Mouse (Mus musculus): ENCODE data around the gene Plekha5.
A peak's percentile ranks its signal among the peaks of the same experiment; 100 is the strongest.

Plekha5 gene

DNA sequence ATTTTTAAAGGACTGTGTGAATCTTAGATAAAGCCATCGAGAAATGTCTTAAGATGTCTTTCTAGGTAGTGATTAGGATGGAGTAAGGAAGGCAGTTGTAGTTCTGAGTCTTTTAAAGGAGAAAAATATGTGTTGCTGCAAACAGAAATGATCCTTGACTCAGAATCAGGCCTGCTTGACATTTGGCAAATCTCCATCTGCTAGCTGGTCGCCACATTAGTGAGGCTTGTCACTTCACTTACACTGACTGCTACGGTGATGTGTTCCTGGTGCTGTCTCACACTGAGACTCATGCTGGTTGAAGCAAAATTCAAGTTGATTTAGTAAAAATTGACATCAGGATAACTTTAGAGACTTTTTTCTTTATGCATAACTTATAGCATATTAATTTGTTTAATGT lies 32.0 kb downstream of the Plekha5 start:
- DNase-seq (ENCODE audit: low spot score) = no peak

DNA sequence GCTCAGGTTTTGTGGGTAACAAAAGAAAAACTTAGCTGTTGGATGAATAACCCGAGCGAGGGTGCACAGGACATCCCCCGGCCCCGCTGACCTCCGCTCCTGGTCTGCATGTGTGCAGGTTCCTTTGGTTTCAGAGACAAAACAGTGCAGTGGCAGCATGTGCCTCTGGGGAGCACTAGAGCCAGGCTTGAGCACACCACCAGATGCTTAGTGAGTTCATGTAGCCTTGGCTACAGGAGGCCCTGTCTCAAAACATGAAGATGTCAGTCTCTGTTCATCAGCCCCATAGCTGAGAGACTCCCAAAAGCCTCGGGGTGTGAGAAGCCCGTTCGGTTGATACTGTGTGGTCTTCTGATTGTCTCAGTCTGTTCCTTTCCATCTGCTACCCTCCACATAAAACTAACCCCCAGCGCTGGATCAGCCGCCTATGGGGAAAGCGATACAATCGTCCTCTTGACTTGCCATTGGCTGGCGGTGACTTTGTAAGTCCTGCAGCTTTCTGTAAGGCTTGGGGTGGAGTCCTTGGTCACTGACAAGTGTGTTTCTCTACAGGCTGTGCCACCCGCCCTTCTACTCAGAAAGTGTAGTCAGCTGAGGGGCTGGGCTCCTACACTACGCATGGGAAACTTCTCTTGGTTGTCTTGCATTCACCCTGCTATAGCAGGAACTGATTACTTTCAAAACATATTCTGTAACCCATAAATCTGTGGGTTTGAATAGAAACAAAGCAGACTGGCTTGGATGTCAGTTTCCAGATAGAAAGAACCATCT lies 32.7 kb downstream of the Plekha5 start:
- peak; percentile 35 for DNase-seq (ENCODE audit: low spot score)

DNA sequence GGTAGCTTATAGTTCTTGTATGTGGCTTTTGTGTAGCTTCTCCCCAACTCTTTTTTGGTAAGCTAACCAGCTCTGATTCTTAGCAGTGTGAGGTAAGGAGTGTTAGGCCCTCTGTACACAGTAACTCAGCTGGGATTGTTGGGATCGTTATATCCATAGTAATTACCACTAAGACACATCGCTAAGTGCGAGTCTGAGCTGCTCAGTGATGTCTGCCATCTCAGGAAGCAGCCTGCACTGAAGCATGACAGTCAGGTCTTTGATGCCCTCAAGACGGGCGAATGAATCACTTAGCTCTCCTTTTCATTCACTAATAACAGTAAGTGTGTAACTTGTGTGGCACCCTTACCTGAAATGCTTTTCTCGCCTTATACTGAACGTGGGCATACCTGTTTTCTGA lies 36.5 kb downstream of the Plekha5 start:
- DNase-seq (ENCODE audit: low spot score) = no peak

DNA sequence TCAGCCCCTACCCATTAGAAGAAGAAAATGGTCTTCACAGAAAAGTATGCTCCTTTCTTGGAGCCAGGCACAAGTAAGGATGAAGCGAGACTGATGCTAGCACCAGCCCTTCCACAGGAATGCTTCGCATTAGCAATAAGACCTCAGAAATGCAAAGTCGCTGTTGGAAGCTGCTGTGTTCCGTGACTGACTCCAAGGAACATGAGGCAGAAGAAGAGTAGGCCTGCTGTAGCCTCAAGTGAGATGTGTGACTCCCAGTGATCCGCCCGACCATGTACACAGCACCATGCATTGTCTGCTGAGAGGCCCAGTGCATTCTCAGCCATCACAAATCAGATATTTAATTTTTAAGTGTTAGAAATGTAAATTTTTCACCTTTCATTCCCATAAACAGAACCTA lies 41.0 kb downstream of the Plekha5 start:
- DNase-seq (ENCODE audit: low spot score) = no peak

DNA sequence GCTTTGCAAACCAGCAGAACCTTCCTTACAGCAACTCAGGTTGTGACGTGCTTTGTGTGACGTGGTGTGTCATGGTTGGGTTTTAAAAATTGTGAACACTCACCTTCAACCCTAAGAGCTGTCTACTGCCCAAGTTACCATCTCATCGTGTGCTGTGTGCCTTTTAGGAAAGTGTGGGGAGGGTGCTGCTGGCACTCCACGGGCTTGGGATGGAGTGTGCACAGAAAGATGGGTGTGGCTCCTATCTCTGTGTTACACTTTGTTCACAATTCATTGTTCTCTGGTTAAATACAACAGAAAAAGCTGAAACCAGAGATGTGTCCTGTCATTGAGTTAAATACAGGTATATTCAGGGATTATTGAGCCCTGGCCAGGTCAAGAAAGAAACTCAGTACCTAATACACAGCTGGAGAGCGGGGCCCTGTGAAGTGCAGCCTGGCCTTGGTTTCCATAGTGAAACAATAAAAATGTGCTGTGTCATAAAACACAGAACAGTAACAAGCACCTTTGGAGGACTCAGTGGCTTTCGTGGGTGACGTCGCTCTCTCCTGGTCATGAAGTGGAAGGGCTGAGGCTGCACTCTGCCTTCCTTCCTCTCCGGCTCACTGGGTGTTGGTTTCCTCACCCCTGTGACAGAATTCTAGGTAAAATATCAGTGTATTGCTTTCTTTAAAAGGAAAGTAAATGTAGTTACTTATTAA lies 42.2 kb downstream of the Plekha5 start:
- no peak for DNase-seq (ENCODE audit: low spot score)

DNA sequence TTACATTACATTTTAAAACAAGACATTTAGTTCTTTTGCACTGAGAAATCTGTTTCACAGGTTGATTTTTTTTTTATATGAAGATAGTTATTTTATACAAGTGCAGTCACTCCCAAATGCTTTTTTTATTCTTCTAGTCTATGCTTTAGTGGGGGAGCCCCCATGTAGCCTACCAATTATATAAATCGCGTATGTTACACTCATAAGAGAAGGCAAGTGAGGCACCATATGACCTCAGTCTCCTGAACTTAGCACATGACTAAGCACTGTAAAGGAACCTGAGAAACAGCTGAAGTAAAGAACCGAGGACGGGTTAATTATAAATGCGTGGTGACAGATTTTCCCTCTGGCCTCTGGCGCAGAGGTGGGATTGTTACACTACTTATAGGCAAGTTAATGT lies 43.0 kb downstream of the Plekha5 start:
- no peak for DNase-seq (ENCODE audit: low spot score)

DNA sequence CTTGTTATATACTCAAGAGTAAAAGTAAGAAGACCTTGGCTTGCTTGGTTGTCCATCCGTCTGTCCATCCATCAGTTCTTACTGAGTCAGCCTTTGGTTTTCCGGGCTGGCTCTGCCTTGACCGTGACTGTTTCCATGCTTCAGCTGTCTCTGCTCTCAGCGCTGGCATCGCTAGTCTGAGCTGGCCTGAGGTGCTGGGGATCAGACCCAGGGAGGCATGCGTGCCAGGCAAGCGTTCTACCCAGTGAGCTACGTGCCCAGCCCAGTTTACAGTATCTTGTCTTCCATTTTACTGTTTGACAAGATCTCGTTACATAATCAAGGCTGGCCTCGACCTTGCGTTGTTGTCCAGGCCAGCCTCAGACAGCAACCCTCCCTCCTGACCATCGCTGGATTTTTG lies 44.0 kb downstream of the Plekha5 start:
- no peak for DNase-seq (ENCODE audit: low spot score)

DNA sequence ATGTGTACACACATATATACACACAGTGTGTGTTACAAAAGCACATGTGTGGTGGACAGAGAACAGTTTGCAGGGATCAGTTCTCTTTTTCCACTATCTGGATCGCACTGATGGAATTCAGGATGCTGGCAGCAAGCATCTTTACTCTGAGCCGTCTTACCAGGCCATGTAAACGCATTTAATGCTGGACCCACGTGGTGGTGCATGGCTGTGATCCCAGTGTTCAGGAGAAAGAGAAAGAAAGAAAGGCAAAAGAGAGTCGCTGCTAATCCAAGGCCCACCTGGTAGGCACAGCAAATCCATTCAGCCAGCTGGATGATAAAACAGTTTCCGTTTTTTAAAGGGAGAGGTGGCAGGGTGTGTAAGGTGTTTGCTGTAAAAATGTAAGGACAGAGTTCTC lies 45.9 kb downstream of the Plekha5 start:
- DNase-seq (ENCODE audit: low spot score) = no peak

DNA sequence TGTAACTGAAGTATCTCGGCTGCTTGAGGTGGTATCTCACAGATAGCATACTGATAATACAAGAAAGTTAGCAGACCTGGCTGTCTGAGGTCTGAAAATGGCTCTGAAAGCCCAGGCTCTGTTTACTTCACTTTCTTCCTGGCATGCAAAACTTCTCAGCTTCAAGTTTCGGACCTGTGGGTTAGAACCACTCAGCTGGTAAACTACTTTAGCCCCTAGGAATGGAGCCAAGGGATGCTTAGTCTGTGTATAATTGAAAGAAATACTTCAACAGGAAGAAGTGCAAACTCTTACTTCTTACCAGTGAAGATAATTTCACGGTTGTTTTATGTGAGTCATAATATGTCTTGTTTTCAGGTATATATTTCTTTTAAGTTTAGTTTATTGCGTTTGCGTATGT lies 47.9 kb downstream of the Plekha5 start:
- no peak for DNase-seq (ENCODE audit: low spot score)

DNA sequence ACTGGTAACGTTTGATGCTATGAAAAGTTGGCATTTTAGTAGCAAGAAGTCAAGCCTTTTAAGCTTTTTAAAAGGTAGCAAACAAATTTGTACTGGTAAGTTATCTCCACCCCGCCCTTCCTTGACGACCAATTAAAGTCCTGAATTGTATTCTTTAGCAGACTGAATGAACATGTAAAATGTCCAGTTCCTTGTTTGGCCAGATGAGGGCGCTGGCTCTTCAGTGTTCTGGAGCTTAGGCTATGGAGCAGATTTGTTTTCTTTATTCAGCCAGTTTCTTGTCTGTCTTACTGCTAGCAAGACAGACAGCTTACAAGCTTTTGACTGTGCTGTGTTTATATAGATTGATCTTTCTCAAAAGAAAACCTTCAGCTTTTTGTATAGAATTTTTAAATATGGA lies 48.5 kb downstream of the Plekha5 start:
- peak; percentile 79 for DNase-seq (ENCODE audit: low spot score)

DNA sequence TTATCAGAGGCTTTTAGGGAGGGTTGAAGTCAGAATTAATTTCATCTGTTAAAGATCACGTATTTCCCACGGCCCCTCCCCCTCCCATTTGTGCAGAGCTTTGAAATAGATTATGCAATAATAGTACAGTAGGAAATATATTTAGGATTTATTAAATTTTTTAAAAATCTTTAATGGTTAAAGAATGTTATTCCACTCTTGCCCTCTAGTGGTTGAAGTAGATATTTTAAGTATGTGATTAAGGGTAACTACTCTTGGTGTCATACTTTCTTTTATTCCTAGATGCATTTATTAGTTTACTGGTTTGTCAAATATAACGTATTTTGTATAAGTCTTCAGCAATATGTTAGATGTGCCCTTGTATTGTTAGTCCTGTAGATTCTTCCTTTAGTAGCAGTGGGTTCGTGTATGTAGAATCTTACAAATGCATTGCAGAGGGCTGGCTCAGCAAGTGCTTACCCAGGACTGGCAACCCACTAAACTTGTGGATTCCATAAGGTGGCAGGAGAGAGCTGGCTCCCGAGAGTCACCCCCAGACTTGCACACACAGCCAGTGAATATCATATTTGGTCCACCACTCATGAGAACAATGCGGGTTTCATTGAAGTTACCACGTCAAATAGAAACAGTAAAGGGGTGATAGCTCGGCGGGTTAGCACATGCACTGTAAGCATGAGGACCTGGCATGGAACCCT lies 51.7 kb downstream of the Plekha5 start:
- peak; percentile 32 for DNase-seq (ENCODE audit: low spot score)

DNA sequence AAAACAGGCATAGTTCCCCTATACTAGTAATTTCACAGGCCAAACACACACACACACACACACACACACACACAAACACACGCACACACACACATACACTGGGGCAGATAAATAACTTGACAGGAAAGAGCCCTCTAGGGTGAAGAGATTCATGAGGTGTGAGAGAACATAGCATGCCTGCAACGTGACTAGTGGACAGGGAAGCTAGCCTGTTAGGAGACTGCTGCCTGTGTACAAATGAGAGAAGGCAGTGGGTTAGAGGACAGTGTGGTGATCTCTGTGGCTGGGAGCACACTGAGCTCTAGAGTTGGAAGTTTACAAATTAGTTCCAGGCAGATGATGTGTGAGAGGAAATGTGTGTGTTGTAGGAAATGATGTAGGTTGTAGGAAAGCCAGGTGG lies 53.1 kb downstream of the Plekha5 start:
- no peak for DNase-seq (ENCODE audit: low spot score)

DNA sequence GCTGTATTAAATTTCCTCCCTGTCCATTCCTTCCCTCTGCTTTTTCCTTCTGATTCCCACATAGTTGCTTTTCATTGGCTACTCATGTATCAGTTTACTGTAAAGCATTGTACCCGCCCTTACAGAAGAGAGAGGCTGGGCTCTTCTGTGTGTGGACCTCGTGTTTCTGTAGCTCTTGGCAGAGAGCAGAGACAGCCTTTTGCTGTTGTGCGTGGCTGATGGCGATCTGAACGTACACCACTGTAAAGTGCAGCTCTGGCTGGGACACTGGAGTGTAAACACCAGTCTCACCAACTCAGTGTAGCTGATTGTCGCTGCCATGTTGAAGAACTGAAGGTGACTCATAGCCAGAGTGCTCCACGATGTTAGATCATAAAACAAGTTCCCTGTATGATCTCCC lies 54.2 kb downstream of the Plekha5 start:
- DNase-seq (ENCODE audit: low spot score) = no peak

DNA sequence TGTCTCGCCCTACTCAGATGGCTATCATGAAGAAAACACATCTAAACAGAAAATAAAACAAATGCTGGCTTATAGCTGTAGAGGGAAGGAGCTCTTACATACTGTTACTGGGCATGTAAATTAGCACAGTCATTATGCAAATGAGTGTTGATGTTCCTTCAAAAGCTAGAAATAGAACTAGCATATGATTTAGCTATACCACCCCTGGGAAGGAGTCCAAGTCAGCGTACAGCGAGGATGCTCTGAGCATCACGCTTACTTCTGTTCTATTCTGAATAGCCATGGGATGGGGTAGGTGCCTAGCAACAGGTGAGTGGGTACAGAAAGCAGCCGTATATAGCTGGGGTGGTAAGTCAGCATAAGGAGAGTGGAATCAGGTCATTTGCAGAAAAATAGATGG lies 55.1 kb downstream of the Plekha5 start:
- no peak for DNase-seq (ENCODE audit: low spot score)

DNA sequence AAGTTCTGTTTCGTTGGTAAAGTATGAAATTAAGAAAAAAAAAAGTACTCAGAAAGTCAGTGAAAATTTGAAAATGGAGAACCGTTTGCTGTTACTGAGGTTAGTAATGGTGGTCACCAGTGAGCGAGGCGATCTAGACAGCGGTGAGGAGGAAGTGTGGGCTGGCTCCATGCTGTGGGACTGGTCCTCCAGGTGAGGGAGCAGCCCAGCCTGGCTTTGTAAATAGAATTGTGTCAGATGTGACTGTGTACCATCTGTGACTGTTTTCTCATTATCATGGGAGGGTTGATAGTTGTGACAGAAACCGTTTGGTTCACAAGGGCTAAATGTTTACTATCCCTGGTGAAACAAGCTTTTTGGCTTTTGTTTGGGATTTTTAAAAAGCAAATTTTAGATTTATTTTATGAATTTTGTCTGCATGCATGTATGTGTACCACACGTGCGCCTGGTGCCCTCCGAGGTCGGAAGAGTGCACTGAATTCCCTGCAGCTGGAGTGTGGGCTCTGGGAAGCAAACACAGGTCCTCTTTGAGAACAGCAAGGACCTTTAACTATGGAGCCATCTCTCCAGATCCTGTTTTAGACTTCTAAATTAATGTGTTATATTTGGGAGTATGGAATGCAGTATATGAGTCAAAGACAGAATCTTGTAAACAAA lies 56.7 kb downstream of the Plekha5 start:
- no peak for DNase-seq (ENCODE audit: low spot score)

DNA sequence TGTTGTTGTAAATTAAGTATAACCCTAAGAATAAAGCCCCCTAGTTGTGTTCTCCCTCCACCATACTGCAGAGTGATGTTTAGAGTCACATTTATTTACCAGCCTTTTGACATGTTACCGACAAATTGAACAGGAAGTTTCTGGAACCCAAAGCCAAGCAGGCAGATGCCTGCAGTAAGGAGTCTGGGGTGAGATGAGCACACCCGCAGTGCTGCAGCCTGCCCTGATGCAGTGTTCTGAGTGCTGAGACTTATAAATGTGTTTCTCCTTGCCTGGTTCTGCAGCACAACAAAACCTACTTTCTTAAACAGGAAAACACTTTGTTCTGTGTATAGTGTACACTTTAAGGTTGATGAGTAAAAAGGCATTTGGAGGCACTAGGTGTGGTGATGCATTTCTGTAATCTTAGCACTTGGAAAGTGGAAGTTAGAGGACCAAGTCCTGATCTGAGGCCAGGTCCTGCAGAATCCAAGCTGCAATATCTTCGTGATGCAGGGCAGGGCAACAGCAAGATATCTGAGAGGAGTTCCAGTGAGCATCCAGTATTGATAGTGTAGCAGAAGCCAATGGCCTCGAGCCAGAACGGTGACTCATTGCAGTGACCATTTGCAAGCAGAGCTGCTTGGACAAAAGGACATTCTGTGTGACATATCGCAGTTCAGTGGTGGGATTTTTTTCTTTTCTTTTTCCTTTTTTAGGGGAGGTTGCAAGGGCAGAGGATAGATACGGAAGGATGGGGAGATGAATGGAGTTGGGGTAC lies 58.0 kb downstream of the Plekha5 start:
- peak; percentile 26 for DNase-seq (ENCODE audit: low spot score)

DNA sequence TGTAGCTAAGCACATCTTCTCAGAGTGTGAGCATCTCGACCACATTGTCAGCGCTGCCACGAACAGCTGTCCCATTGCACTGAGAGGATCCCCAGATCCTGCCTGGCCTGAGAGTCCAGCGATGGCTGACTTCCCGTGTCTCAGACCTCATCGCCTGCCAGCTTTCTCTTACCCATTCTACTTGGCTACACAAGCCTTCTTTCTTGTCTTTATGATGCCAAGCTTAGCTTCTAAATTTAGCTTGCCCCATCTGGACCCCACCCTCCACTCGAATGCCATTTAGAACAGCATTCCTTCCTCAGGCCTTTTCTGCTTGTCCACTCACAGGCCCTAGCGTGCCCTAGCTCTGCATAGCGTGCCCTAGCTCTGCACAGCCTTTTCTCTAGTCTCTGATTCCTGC lies 60.3 kb downstream of the Plekha5 start:
- peak; percentile 39 for DNase-seq (ENCODE audit: low spot score)

DNA sequence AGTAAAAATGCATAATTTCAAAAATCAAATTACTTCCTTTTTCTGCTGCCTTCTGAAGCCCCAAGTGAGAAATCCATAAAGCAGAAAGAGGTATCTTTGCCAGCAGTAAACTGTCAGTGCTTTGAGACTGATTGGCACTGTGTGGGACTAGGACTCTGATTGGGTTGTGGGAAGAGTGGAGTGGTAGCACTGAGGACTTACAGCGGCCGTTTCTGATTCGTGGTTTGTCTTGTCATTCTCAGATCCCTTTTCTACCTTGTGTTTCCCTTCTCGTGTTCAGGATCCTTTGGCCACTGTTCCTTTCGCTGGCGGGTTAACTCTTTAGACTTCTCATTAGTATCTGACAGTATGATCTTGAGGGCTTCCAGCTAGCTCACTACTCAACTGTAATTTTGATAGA lies 61.8 kb downstream of the Plekha5 start:
- no peak for DNase-seq (ENCODE audit: low spot score)

DNA sequence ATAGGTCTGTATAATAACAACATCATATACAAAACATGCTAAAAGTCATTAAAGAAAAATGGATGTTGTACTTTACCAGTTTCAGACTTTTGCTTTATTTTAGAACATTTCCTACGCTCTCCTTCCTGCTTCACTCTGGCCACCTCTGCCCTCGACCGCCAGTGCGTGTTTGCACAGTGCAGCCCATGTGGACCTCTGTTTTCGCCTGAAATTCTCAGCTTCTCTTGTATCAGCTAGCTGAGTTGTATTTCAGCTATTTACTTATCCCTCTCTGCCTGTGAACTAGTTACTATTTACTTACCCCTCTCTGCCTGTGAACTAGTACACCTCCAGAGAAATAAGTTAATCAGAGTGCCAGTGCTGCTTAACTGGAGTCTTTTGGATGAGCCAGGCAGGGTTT lies 62.8 kb downstream of the Plekha5 start:
- no peak for DNase-seq (ENCODE audit: low spot score)

DNA sequence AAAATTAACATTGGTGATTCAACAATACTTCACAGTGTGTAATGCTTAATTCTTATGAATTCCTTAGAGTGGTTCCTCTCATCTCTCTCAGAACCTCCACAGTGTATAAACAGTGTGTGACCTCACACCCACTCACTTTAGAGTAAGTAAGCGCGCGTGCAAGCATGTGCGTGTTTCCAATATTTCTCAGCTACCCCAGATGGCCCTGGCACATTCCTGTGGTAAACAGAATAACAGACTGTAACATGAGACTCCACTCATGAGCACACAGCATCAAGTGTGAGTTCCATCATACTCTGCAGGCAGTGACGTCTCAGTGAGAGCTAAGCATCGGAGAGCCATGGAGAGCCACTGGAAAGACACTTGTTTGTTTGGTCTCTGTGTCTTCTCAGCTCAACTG lies 63.6 kb downstream of the Plekha5 start:
- DNase-seq (ENCODE audit: low spot score) = no peak

DNA sequence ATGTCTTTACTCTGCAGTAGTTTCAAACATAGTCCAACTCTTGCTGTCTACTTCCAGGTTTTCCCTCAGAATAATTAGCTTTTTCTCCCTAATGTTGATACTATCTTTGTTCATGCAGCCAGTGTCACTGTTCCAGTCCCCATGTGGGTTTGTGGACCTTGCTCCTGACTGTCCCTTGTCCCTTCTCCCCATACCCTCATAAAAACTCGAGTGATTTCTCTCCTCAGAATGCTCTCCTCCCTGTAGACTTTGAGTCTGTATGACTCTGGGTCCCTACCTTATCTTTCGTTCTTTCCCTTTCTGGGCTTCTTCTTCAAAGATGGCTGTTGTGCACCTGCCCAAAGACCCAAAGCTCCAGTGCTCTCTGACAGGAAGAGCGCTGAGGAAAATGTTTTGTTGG lies 64.8 kb downstream of the Plekha5 start:
- DNase-seq (ENCODE audit: low spot score) = no peak

DNA sequence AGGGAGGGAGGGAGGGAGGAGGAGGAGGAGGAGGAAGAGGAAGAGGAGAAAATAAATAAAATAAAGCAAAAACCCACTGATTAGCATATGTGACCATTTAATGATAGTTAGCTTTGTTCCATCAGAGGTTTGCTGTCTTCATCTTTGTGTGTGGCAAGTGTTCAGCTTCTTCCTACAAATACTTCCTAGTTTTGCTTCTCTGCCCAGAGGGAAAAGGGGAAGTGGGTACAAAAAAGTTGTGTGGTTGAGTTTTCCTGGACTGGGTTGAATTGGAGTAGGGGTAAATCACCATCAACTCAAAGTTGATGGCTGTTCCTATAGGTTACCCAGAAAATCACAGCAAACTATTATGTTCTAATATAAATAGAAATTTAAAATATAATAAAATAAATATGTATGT lies 65.7 kb downstream of the Plekha5 start:
- no peak for DNase-seq (ENCODE audit: low spot score)

Measured in retina, embryonic 14.5 days (tissue).